Mouse (Mus musculus): ENCODE measurements around the gene Cxcr6. TPM values are rescaled to one million over a fixed set of nuclear protein-coding genes. Genes with fewer than 3 reads are reported as not detected.

Cxcr6 gene
- 0.11 TPM in 2 replicates for polyA plus RNA-seq (2014; fragmentation: Nextera tagmentation; extraction: Ambion mirVana)

DNA sequence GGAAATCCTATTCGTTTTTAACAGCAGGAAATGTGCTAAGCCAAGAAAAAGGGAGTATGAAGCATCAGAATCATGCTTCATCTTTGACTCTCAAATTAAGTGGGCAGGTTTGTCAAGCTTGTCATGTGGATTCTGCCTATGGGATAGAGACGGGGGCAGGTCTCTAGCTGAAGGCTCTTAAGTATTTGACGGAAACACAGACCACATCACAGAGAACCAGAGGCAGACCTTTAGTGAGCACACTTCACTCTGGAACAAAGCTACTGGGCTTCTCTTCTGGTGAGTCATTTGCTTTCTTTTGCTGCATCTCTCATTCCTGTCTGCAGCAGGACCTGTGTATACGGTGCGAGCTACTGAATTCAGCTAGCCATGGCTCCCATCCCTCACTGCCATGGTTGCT, at the start of gene Cxcr6:
TSS of gene Cxcr6 (plus strand) at position 209 of the 400 bp plus-strand sequence.
- Histone ChIP-seq H3K4me2 (ENCODE audit: low read length) (no peak within 1 kb of the TSS), H3K27me3 (ENCODE audit: control insufficient read depth, insufficient read depth, low read length) (no peaks in the 10 kb centered on the region), H3K9ac (replicated peaks; ENCODE audit: low read length) (no peak within 1 kb of the TSS), H3K36me3 (ENCODE audit: control insufficient read depth, insufficient read depth, low read length) (peaks cover 17% of the 10 kb centered on the region; the same call in 1 of the 2 replicates), H3K4me1 (ENCODE audit: control insufficient read depth, insufficient read depth, low read length) (no peaks in the 10 kb centered on the region), H3K27ac (replicated peaks; ENCODE audit: low read depth, low read length) (no peak within 1 kb of the TSS), H3K9me3 (ENCODE audit: control insufficient read depth, low read length) (no peaks in the 10 kb centered on the region), H3K4me3 (replicated peaks; ENCODE audit: low read depth, low read length) (no peak within 1 kb of the TSS)
- 91% methylated on average over 5 of the region's 5 CpGs for WGBS
- DNase-seq (no peak), ATAC-seq (ENCODE audit: low FRiP score, low TSS enrichment) (no peak)

DNA sequence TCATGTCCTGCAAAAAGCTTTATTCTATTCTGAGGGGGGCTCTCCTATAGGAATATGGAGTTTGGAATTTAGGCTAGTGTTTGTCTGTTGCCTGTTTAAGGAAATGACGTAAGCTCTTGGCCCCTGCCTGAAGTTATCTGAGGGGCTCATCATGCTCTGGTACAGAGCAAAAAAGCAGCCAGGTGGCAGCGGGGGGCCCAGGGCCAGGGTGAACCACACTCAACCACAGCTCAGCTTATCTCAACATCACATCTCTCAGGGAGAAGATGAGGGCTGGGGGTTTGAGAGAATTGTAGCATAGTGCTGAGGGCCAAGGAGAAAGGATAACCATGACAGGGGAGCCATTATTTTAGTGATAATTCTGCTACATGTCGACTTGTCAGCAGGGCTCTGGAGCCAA, 49.5 kb upstream of the Cxcr6 start:
- no peak overlapping the region for H3K9ac ChIP-seq (replicated peaks; ENCODE audit: low read length)
- no peak overlapping the region for H3K4me3 ChIP-seq (replicated peaks; ENCODE audit: low read depth, low read length)
- WGBS, result 91% methylated on average over 3 of the region's 3 CpGs
- DNase-seq, result no peak
- no peaks in the 10 kb centered on the region for H3K36me3 ChIP-seq (ENCODE audit: control insufficient read depth, insufficient read depth, low read length)
- H3K4me2 ChIP-seq (ENCODE audit: low read length), result no peak overlapping the region
- no peak for ATAC-seq (ENCODE audit: low FRiP score, low TSS enrichment)
- no peaks in the 10 kb centered on the region for H3K27me3 ChIP-seq (ENCODE audit: control insufficient read depth, insufficient read depth, low read length)
- H3K9me3 ChIP-seq (ENCODE audit: control insufficient read depth, low read length), result no peaks in the 10 kb centered on the region
- no peaks in the 10 kb centered on the region for H3K4me1 ChIP-seq (ENCODE audit: control insufficient read depth, insufficient read depth, low read length)
- H3K27ac ChIP-seq (replicated peaks; ENCODE audit: low read depth, low read length), result no peak overlapping the region

DNA sequence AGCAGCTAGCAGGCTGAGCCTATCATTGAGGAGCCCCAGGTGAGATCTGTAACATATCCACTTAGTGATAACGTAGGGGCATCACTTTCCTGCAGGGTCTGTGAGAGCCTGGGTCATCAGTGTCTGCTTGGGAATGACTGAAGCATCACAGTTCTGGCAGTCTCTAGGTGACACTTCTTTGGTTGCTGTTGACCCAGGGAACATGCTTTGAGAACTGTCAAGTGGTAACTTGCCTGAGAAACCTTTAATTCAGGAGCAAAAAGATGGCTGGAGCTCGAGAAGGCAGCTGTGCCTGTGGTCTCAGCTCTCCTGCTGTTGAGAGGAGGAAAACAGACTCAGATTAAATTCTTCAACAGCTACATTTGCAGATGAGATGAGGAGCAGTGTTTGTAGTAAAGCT, 48.9 kb upstream of the Cxcr6 start:
- no peaks in the 10 kb centered on the region for H3K27me3 ChIP-seq (ENCODE audit: control insufficient read depth, insufficient read depth, low read length)
- no peak for ATAC-seq (ENCODE audit: low FRiP score, low TSS enrichment)
- 76% methylated on average over 2 of the region's 2 CpGs for WGBS
- H3K9ac ChIP-seq (replicated peaks; ENCODE audit: low read length), result no peak overlapping the region
- H3K4me3 ChIP-seq (replicated peaks; ENCODE audit: low read depth, low read length), result no peak overlapping the region
- H3K36me3 ChIP-seq (ENCODE audit: control insufficient read depth, insufficient read depth, low read length), result no peaks in the 10 kb centered on the region
- no peaks in the 10 kb centered on the region for H3K4me1 ChIP-seq (ENCODE audit: control insufficient read depth, insufficient read depth, low read length)
- H3K27ac ChIP-seq (replicated peaks; ENCODE audit: low read depth, low read length), result no peak overlapping the region
- H3K4me2 ChIP-seq (ENCODE audit: low read length), result no peak overlapping the region
- no peak for DNase-seq
- no peaks in the 10 kb centered on the region for H3K9me3 ChIP-seq (ENCODE audit: control insufficient read depth, low read length)

- DNase-seq, result no peak
- H3K9me3 ChIP-seq (ENCODE audit: control insufficient read depth, low read length), result no peaks in the 10 kb centered on the region
- H3K9ac ChIP-seq (replicated peaks; ENCODE audit: low read length), result no peak overlapping the region
- no peak for ATAC-seq (ENCODE audit: low FRiP score, low TSS enrichment)
- H3K4me2 ChIP-seq (ENCODE audit: low read length), result no peak overlapping the region
- no peaks in the 10 kb centered on the region for H3K4me1 ChIP-seq (ENCODE audit: control insufficient read depth, insufficient read depth, low read length)
- H3K36me3 ChIP-seq (ENCODE audit: control insufficient read depth, insufficient read depth, low read length), result no peaks in the 10 kb centered on the region
- no peaks in the 10 kb centered on the region for H3K27me3 ChIP-seq (ENCODE audit: control insufficient read depth, insufficient read depth, low read length)
- no peak overlapping the region for H3K4me3 ChIP-seq (replicated peaks; ENCODE audit: low read depth, low read length)
- 77% methylated on average over 1 of the region's 1 CpGs for WGBS
- no peak overlapping the region for H3K27ac ChIP-seq (replicated peaks; ENCODE audit: low read depth, low read length)
Measured at GRCm38 (mm10) chr9:123758156-123758555, 48.1 kb upstream of the Cxcr6 start.

DNA sequence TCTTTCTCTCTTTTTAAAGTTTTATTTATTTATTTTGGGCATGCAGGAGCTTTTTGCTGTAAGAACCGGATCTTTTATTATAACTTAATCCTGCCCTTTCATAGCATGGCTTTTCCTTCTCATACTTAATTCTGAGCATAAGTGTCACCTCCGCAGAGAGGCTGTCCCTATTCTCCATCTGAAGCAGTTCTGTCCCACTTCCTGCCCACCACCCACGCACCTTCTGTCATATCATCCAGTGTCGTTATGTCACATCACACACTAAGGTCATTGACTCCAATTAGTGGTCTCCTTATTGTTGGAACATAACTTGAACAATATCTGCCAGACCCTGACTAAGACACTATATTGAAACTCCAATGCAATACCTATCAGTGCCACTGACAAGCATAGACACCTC, 47.6 kb upstream of the Cxcr6 start:
- Histone ChIP-seq H3K4me3 (replicated peaks; ENCODE audit: low read depth, low read length) (no peak overlapping the region), H3K27me3 (ENCODE audit: control insufficient read depth, insufficient read depth, low read length) (no peaks in the 10 kb centered on the region), H3K9ac (replicated peaks; ENCODE audit: low read length) (no peak overlapping the region), H3K27ac (replicated peaks; ENCODE audit: low read depth, low read length) (no peak overlapping the region), H3K36me3 (ENCODE audit: control insufficient read depth, insufficient read depth, low read length) (no peaks in the 10 kb centered on the region), H3K9me3 (ENCODE audit: control insufficient read depth, low read length) (no peaks in the 10 kb centered on the region), H3K4me1 (ENCODE audit: control insufficient read depth, insufficient read depth, low read length) (no peaks in the 10 kb centered on the region), H3K4me2 (ENCODE audit: low read length) (no peak overlapping the region)
- WGBS, result 85% methylated on average over 4 of the region's 4 CpGs
- DNase-seq, result no peak
- no peak for ATAC-seq (ENCODE audit: low FRiP score, low TSS enrichment)

DNA sequence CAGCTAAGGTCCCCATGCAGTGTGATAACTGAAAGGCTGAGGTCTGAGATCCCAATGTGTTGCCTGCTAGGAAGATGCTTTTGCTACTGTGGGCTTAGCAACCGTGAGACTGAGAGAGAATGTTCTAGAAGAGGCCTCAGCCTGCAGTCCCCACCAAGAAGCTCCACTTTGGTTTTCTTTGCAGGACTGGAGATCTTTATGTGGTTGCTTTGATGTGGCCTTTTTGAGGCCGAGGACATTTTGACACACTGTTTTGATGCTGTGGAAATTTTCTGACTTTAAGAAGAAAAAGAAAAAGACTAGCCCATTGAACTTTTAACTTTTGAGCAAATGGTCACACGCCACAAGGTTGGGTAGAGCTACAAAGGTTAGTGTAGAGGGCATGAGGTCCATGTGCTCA, 45.5 kb upstream of the Cxcr6 start:
- Histone ChIP-seq H3K4me1 (ENCODE audit: control insufficient read depth, insufficient read depth, low read length) (no peaks in the 10 kb centered on the region), H3K9me3 (ENCODE audit: control insufficient read depth, low read length) (no peaks in the 10 kb centered on the region), H3K9ac (replicated peaks; ENCODE audit: low read length) (no peak overlapping the region), H3K4me2 (ENCODE audit: low read length) (no peak overlapping the region), H3K27ac (replicated peaks; ENCODE audit: low read depth, low read length) (no peak overlapping the region), H3K27me3 (ENCODE audit: control insufficient read depth, insufficient read depth, low read length) (no peaks in the 10 kb centered on the region), H3K36me3 (ENCODE audit: control insufficient read depth, insufficient read depth, low read length) (no peaks in the 10 kb centered on the region), H3K4me3 (replicated peaks; ENCODE audit: low read depth, low read length) (no peak overlapping the region)
- no peak for DNase-seq
- no peak for ATAC-seq (ENCODE audit: low FRiP score, low TSS enrichment)
- 90% methylated on average over 3 of the region's 3 CpGs for WGBS

DNA sequence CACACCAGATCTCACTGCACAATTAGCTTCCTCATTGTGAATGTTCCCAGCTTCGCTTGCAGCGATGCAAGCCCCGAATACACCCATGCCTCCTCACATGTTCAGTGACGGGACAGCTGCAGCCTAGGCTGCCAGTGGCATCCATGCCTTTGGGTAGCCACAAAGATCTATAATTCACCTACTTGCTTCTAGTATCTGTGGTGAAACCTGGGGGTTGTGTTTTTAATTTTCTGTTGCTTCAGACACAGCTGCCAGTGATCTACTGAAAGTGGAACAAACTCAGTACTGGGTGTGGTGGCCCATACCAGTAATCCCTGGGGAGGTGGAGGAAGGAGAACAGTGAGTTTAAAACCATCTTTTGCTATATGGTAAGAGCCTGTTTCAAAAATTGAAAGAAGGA, 43.4 kb upstream of the Cxcr6 start:
- Histone ChIP-seq H3K4me3 (replicated peaks; ENCODE audit: low read depth, low read length) (no peak overlapping the region), H3K9me3 (ENCODE audit: control insufficient read depth, low read length) (no peaks in the 10 kb centered on the region), H3K27ac (replicated peaks; ENCODE audit: low read depth, low read length) (no peak overlapping the region), H3K9ac (replicated peaks; ENCODE audit: low read length) (no peak overlapping the region), H3K4me2 (ENCODE audit: low read length) (no peak overlapping the region), H3K27me3 (ENCODE audit: control insufficient read depth, insufficient read depth, low read length) (no peaks in the 10 kb centered on the region), H3K4me1 (ENCODE audit: control insufficient read depth, insufficient read depth, low read length) (no peaks in the 10 kb centered on the region), H3K36me3 (ENCODE audit: control insufficient read depth, insufficient read depth, low read length) (no peaks in the 10 kb centered on the region)
- 95% methylated on average over 4 of the region's 4 CpGs for WGBS
- DNase-seq, result no peak
- no peak for ATAC-seq (ENCODE audit: low FRiP score, low TSS enrichment)

DNA sequence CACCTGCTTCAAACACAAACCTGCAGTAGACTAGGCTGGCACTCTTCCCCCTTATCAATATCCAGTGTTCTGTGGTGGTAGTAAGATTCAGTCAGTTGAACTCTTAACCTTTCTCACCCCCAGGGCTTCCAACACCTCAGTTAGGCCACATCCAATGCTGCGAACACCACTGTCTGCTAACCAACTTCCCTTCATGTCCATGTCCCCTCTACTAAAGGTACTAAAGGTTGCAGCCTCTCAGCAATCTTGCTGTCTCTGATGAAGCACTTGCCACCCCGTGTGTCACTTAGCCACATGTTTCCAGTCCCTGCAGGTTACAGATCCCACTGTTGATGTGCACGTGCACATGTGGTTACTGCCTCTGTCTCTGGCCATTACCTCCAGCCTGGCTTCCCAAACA, 42.5 kb upstream of the Cxcr6 start:
- Histone ChIP-seq H3K27ac (replicated peaks; ENCODE audit: low read depth, low read length) (no peak overlapping the region), H3K4me1 (ENCODE audit: control insufficient read depth, insufficient read depth, low read length) (no peaks in the 10 kb centered on the region), H3K9me3 (ENCODE audit: control insufficient read depth, low read length) (no peaks in the 10 kb centered on the region), H3K36me3 (ENCODE audit: control insufficient read depth, insufficient read depth, low read length) (no peaks in the 10 kb centered on the region), H3K4me3 (replicated peaks; ENCODE audit: low read depth, low read length) (no peak overlapping the region), H3K27me3 (ENCODE audit: control insufficient read depth, insufficient read depth, low read length) (no peaks in the 10 kb centered on the region), H3K9ac (replicated peaks; ENCODE audit: low read length) (no peak overlapping the region), H3K4me2 (ENCODE audit: low read length) (no peak overlapping the region)
- DNase-seq (no peak), ATAC-seq (ENCODE audit: low FRiP score, low TSS enrichment) (no peak)
- 82% methylated on average over 3 of the region's 3 CpGs for WGBS

DNA sequence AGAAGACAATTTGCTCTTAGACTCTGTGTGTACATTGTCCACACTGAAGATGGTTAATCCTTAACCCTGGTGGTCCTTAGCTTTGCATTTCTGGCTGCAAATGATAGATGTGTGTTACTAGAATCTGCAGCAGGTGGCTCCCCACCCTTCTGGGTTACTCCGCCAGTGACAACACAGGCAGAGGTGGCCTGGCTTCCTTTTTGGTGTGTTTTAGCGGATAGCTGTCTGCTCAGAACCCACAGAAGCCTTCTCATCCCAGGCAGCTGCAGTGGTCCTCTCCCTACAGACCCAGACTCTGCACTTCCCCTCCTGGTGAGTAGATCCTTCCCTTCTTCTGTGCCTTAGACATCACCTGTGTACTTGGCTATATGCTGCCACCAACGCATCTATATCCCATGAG, 39.3 kb upstream of the Cxcr6 start:
- WGBS, result 88% methylated on average over 3 of the region's 3 CpGs
- Histone ChIP-seq H3K4me2 (ENCODE audit: low read length) (no peak overlapping the region), H3K9me3 (ENCODE audit: control insufficient read depth, low read length) (no peaks in the 10 kb centered on the region), H3K9ac (replicated peaks; ENCODE audit: low read length) (no peak overlapping the region), H3K27me3 (ENCODE audit: control insufficient read depth, insufficient read depth, low read length) (no peaks in the 10 kb centered on the region), H3K27ac (replicated peaks; ENCODE audit: low read depth, low read length) (no peak overlapping the region), H3K4me3 (replicated peaks; ENCODE audit: low read depth, low read length) (no peak overlapping the region), H3K36me3 (ENCODE audit: control insufficient read depth, insufficient read depth, low read length) (no peaks in the 10 kb centered on the region), H3K4me1 (ENCODE audit: control insufficient read depth, insufficient read depth, low read length) (no peaks in the 10 kb centered on the region)
- ATAC-seq (ENCODE audit: low FRiP score, low TSS enrichment), result no peak
- no peak for DNase-seq
